Mouse (Mus musculus) E14TG2a.4 (cell line): ENCODE measurements around the gene Fntb.

ENCODE experiments used
- CTCF ChIP-seq: conservative IDR thresholded peaks from 2 replicates; pipeline ENCODE4 v1.5.1; 2014; ENCODE audit warnings: low read length
- NANOG ChIP-seq: IDR thresholded peaks from 2 replicates; pipeline ENCODE4 v1.6.1; 2014; ENCODE audit warnings: borderline replicate concordance, low read length, mixed read lengths

DNA sequence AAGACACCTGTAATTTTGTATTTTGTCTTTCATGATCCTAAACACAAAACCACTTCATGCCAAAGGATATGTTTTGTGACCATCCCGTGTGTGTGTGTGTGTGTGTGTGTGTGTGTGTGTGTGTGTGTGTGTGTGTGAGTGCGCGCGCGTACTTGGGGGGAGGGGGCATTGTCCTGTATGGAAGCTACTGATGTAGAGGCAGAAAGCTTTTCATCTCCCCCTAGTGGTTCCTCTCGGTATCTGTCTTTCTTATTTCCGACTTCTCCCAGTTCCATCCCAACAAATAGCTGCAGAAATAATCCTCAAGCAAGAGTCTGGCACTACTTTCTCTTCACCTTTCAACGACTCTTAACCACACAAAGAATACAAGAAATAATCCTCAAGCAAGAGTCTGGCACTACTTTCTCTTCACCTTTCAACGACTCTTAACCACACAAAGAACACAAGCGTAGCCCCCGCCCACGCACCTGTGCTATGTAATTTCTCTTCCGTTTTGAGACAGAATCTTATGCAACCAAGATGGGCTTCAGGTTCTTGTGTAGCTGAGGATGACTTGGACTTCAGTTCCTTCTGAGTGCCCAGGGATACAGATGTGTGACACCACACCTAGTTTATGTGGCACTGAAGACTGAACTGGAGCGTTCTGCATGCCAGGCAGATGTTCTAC lies 12.6 kb upstream of the Fntb start:
- TF ChIP-seq CTCF (peak; percentile 44), NANOG (no peak)
